Mouse (Mus musculus) G1E (cell line): Measurements from ENCODE around the gene Hnrnph1. TPM values are rescaled to one million over a fixed set of nuclear protein-coding genes. Genes with fewer than 3 reads are reported as not detected.

Source experiments
- ATAC-seq: 2 replicates; pipeline ENCODE4 v1.8.0; 2016; ENCODE audit warnings: mild to moderate bottlenecking; ENCODE audit not compliant: insufficient number of reproducible peaks, poor library complexity, low FRiP score, severe bottlenecking; ENCODE audit errors: extremely low read depth
- DNase-seq: peaks from one replicate; pipeline ENCODE4 v3.0.0; 2012; ENCODE audit warnings: low spot score
- H3K27me3 ChIP-seq: 2 replicates; pipeline ENCODE4 v1.6.1; 2012; ENCODE audit warnings: mild to moderate bottlenecking, low read length, inconsistent platforms; ENCODE audit not compliant: insufficient read depth
- H3K36me3 ChIP-seq: replicated peaks from 2 replicates; pipeline ENCODE3; 2012; ENCODE audit warnings: mild to moderate bottlenecking, inconsistent platforms
- H3K4me1 ChIP-seq: 2 replicates; pipeline ENCODE4 v1.6.1; 2012; ENCODE audit warnings: low read depth, low read length, inconsistent platforms, mixed read lengths; ENCODE audit not compliant: insufficient read depth
- H3K4me3 ChIP-seq: 2 replicates; pipeline ENCODE4 v1.5.1; 2012; ENCODE audit warnings: low read depth, mild to moderate bottlenecking, inconsistent platforms, low read length, moderate library complexity, mixed read lengths
- H3K9me3 ChIP-seq: replicated peaks from 2 replicates; pipeline ENCODE4 v1.6.1; 2012; ENCODE audit warnings: inconsistent platforms
- CTCF ChIP-seq: IDR thresholded peaks from 2 replicates; pipeline ENCODE4 v1.5.1; 2012; ENCODE audit warnings: low read depth, low read length, inconsistent platforms, mixed read lengths
- GATA1 ChIP-seq: IDR thresholded peaks from 2 replicates; pipeline ENCODE4 v1.6.1; 2012; ENCODE audit warnings: borderline replicate concordance, low read length, inconsistent platforms, mixed read lengths
- GATA2 ChIP-seq: IDR thresholded peaks from 2 replicates; pipeline ENCODE4 v1.6.1; 2012; ENCODE audit warnings: low read depth, low read length, inconsistent platforms, borderline replicate concordance
- POLR2AphosphoS5 ChIP-seq: IDR thresholded peaks from 2 replicates; pipeline ENCODE4 v1.6.1; 2012; ENCODE audit warnings: low read depth, low read length, inconsistent platforms; ENCODE audit not compliant: insufficient replicate concordance
- TAL1 ChIP-seq: conservative IDR thresholded peaks from 2 replicates; pipeline ENCODE4 v1.6.1; 2012; ENCODE audit warnings: low read depth, low read length, inconsistent platforms, mixed read lengths
- polyA plus RNA-seq: library from polyadenylated mRNA; stranded (reverse); fragments of >175 nt; gene quantifications from 2 replicates; pipeline ENCODE4 v1.2.3, GENCODE M21; 2012
- total RNA-seq, 2 experiments: library from RNA; stranded (forward) in 1 of 2; stranded (reverse) in 1 of 2; fragments of 200-1000 nt in 1 of 2; fragments of >200 nt in 1 of 2; fragmentation: Nextera tagmentation in 1 of 2; gene quantifications; 2 replicates each; pipeline ENCODE4 v1.2.3; 2014 to 2017

Hnrnph1 gene
- total and polyA plus RNA-seq, 3 experiments: 230 to 593 (median 360) TPM

GRCm38 (mm10) chr11:50371399-50371841 lies 5.4 kb upstream of the Hnrnph1 start:
- H3K27me3 ChIP-seq: peaks cover 2% of the 10 kb centered on the region; the same call in 1 of the 2 replicates
- no peaks in the 10 kb centered on the region for H3K9me3 ChIP-seq
- DNase-seq: peak; percentile 53
- H3K4me1 ChIP-seq: peaks cover 51% of the 10 kb centered on the region
- no peak for TF ChIP-seq CTCF
- no peak for TF ChIP-seq TAL1
- TF ChIP-seq GATA1: no peak
- no peak for TF ChIP-seq POLR2AphosphoS5
- TF ChIP-seq GATA2: no peak
- H3K4me3 ChIP-seq: peak overlapping the region; percentile 67; the same call in 1 of the 2 replicates
- peak; percentile 34; the same call in 1 of the 2 replicates for ATAC-seq
- no peaks in the 10 kb centered on the region for H3K36me3 ChIP-seq

GRCm38 (mm10) chr11:50371911-50372310 lies 4.9 kb upstream of the Hnrnph1 start:
- no peak overlapping the region for H3K4me3 ChIP-seq
- no peak for TF ChIP-seq TAL1
- TF ChIP-seq POLR2AphosphoS5: no peak
- TF ChIP-seq CTCF: no peak
- no peak for TF ChIP-seq GATA1
- no peak for TF ChIP-seq GATA2
- ATAC-seq: no peak
- H3K4me1 ChIP-seq: peaks cover 56% of the 10 kb centered on the region
- no peak for DNase-seq
- H3K27me3 ChIP-seq: peaks cover 2% of the 10 kb centered on the region; the same call in 1 of the 2 replicates
- no peaks in the 10 kb centered on the region for H3K36me3 ChIP-seq
- H3K9me3 ChIP-seq: no peaks in the 10 kb centered on the region

- Histone ChIP-seq H3K4me3 (no peak overlapping the region), H3K9me3 (no peaks in the 10 kb centered on the region), H3K4me1 (peaks cover 53% of the 10 kb centered on the region), H3K36me3 (no peaks in the 10 kb centered on the region), H3K27me3 (no peaks in the 10 kb centered on the region)
- TF ChIP-seq POLR2AphosphoS5 (no peak), GATA2 (no peak), GATA1 (no peak), CTCF (no peak)
- no peak for DNase-seq
- ATAC-seq: no peak
These were observed 3.7 kb upstream of the Hnrnph1 start for GRCm38 (mm10) chr11:50373086-50373485.

- no peaks in the 10 kb centered on the region for H3K27me3 ChIP-seq
- H3K36me3 ChIP-seq: peaks cover 1% of the 10 kb centered on the region
- H3K9me3 ChIP-seq: no peaks in the 10 kb centered on the region
These were observed 3.2 kb upstream of the Hnrnph1 start for GRCm38 (mm10) chr11:50373621-50374020.

GRCm38 (mm10) chr11:50374286-50375015 lies 2.3 kb upstream of the Hnrnph1 start:
- peaks cover 9% of the 10 kb centered on the region for H3K36me3 ChIP-seq
- TF ChIP-seq TAL1: no peak
- TF ChIP-seq POLR2AphosphoS5: no peak
- TF ChIP-seq GATA1: no peak
- no peak for TF ChIP-seq CTCF
- DNase-seq (no peak), ATAC-seq (no peak)
- H3K4me3 ChIP-seq: no peak overlapping the region
- no peaks in the 10 kb centered on the region for H3K27me3 ChIP-seq
- no peaks in the 10 kb centered on the region for H3K9me3 ChIP-seq
- peaks cover 45% of the 10 kb centered on the region for H3K4me1 ChIP-seq

More at GRCm38 (mm10) chr11:50373621-50374020, 3.2 kb upstream of the Hnrnph1 start:
- ATAC-seq (no peak), DNase-seq (no peak)
- TF ChIP-seq TAL1 (no peak), CTCF (no peak), GATA1 (no peak), POLR2AphosphoS5 (no peak), GATA2 (no peak)
- peaks cover 50% of the 10 kb centered on the region for H3K4me1 ChIP-seq
- H3K4me3 ChIP-seq: no peak overlapping the region

GRCm38 (mm10) chr11:50375421-50375820 lies 1.4 kb upstream of the Hnrnph1 start:
- no peak for ATAC-seq
- TF ChIP-seq TAL1 (no peak), GATA1 (no peak), CTCF (no peak), POLR2AphosphoS5 (no peak), GATA2 (no peak)
- H3K27me3 ChIP-seq: no peaks in the 10 kb centered on the region
- peaks cover 15% of the 10 kb centered on the region for H3K36me3 ChIP-seq
- no peaks in the 10 kb centered on the region for H3K9me3 ChIP-seq
- no peak for DNase-seq
- peaks cover 38% of the 10 kb centered on the region for H3K4me1 ChIP-seq
- H3K4me3 ChIP-seq: no peak overlapping the region
